Mouse (Mus musculus): Measurements from ENCODE around the gene Psmb9. TPM values are rescaled to one million over a fixed set of nuclear protein-coding genes. Genes with fewer than 3 reads are reported as not detected.
"Not testable (repeated sequence)": the region's sequence is repeated elsewhere in the genome, so short reads cannot be mapped to it uniquely, and the experiment has no call there.

The Psmb9 gene
- total and polyA plus RNA-seq, 3 experiments = 12.1 to 45.1 (median 20.6) TPM

DNA sequence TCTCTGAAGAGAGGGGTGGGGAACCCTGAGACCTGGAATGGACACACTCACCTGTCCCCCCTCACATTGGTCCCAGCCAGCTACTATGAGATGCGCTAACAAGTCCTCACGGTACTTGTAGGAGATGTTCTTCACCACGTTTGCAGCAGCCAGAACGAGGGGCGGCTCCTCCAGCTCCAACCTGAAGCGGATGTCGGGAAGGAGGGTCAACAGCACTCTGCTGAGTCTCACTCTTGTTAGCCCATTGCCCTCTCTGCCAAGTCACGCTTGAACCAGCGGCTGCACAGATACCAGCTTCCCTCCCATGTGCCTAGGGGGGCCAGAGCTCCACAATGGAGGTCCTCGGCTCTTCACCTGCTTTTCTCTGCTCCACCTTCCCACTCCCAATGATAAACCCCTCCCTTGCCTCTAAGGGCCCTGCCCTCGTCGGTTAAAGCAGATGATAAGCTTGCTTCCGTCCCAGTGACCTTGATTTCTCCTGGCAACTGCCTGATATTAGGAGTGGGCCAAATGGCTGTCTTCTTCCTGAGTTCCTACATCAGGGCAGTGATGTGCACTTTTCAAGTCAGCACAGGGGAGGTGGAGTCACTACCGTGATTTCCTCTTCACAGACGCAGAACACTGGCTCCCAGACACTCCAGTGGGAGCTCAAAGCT lies 3.9 kb downstream of the Psmb9 start:
- no peak for DNase-seq

DNA sequence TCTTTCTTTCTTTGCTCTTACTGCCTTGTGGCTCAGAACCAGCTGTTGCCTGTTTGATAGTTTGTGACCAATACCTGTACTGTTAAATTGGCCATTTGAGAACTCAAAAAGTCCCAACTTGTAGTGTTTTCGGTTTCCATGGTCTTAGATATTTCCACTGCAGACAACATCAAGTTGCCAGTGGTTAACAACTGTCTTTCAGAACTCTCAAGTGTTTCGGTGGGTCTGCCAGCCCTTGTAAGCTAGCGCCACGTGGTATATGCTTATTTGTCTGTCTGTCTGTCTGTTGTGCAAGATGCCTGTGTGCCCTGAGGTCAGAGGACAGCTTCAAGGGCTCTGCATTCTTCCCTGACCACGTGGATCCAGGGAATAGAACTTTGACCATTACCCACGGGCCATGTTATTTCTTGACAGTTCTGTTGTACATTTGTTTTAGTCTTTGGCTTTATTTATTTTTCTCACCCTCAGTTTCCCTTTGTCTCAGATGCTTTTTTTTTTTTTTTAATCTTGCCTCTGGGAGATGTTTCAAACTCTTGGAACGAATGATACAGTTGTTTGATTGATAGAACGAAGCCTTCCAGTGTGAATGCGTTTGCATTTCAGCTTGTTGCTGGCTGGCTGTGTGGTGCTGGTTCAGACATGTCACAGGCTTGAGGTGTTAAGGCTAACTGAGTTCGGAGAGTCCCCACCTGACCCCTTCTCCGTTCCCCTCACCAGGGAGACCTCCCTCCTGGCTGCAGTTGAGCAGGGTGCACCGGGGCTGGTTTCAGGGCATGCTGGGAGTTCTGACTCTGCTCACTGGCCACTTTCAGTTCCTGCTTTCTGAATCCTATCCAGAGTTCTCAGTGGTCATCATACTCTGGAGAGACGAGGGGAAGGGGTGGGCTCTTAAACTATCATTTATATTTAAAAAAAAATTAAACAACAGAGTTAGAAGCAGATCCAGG lies 7.4 kb downstream of the Psmb9 start:
- DNase-seq = no peak

DNA sequence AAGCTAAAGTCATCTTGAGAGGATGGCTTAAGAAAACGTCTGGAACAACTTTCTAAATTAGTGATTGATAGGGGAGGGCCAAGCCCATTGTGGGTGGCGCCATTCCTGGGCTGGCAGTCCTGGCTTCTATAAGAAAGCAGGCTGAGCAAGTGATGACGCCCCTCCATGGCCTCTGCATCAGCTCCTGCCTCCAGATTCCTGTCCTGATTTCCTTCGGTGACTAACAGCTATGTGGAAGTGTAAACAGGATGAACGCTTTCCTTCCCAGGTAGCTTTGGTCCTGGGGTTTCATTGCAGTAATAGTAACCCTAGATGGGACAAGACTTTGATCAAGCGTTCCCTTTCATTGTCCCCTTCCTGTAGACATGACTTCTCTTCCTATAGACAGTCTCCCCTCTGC lies 8.5 kb downstream of the Psmb9 start:
- no peak for DNase-seq

DNA sequence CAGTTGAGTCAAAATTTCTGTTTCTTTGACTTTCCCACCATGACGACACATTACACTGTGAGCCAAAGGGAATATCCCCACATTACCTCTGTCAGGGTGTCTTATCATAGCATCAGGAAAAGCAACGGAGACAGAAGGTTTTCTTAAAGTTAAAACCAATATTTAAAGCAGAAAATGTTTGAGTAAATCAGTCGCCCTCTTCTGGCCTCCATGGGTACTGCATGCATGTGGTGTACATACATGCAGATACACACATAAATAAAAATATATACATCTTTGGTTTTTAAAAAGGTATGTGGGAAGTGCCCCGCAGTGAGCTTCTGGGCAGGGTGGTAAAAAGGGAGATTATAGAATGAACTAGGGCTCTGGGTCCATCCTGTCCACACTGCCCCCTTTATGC lies 10.4 kb downstream of the Psmb9 start:
- DNase-seq = no peak

DNA sequence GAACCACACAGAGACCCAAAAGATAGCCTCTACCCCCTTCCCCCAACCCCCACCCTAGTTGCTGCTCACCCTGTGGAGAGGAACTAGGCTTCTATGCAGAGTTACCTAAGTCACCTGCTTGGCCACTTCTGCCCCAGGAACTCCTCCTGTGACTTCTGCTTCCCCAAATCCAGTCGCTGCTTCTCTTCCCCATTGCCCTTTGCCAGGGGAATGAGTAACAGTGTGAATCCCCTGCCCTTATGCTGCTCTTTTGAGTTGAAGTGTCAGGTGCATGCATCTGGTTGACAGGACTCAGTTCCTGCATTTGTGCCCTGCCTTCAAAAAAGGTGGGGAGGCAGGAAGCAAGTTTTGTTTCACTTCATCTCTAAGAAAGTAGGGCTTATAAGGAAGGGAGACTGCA lies 13.5 kb downstream of the Psmb9 start:
- DNase-seq = no peak

DNA sequence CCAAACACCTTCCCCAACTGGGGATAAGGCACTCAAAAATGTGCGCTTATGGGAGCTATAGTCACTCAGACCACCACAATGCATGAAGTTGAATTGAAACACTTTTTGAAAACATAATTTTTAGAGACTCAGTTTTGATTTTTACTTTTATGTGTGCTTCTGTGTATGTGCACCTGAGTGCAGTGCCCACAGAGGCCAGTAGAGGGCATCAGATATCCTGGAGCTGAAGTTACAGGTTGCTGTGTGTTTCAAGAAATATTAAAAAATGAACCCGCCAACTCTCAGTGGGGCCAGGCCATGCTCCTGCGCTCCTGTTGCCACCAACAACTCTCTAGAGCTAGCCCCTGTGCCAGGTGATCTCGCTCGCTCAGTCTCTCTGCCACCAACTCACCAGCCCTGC lies 15.0 kb downstream of the Psmb9 start:
- no peak for DNase-seq

DNA sequence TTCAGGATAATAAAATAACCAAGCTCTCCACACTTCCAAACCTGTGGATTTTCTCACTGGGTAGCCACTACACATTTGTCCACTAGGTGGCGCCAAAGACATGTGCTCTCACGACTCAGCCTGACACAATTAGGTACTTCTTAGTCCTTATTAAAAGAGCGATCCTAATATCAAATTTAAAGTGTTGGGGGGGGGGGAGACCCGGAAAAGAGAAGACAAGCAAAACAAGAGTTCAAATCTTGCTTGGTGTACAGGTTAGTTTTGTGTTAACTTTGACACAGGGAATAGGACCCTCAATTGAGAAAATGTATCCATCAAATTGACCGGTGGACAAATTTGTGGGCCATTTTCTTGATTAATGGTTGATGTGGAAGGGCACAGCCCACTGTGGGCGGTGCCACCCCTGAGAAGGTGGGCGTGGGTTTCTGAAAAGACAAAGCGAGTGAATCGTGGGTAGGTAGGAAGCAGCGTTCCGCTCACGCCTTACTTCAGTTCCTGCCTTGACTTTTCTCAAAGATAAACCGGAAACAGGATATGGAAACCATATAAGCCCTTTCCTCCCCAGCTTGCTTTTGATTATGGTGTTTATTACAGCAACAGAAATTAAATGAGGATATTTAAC lies 16.6 kb downstream of the Psmb9 start:
- peak; percentile 76 for DNase-seq

DNA sequence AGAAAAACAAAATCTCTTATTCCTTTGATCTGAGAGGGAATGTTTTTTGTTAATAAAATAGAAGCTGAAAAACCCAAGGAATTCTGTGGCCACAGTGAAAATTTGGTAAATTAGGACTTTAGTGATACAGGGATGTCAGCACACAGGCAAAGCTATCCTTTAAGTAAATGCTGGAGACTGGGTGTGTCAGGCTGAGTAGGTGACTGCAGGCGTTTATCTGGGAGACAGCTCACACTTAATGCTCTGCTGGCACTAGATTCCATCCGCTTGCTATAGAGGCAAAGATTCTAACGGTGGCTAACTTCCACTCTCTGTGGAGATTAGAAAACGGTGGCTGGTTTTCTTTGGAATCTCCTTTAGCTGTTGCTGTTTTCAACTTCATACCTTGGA lies 17.1 kb downstream of the Psmb9 start:
- DNase-seq = no peak

DNA sequence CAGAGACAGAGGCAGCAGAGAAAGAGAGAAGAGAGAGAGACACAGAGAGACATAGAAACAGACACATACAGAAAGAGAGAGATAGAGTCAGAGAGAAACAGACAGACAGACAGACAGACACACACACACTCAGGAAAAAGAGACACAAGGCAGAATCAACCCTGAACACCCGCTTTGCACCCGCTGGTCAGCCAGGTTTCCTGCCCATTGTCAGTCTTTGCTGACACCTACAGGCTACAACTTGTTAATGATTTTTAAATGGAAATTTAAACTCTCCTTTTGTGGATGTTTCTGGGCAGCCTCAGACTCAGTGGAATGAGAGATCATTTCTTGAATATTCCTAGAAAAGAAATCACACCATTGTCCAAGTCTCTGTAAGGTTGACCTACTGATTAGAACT lies 18.3 kb downstream of the Psmb9 start:
- DNase-seq = peak; percentile 36

DNA sequence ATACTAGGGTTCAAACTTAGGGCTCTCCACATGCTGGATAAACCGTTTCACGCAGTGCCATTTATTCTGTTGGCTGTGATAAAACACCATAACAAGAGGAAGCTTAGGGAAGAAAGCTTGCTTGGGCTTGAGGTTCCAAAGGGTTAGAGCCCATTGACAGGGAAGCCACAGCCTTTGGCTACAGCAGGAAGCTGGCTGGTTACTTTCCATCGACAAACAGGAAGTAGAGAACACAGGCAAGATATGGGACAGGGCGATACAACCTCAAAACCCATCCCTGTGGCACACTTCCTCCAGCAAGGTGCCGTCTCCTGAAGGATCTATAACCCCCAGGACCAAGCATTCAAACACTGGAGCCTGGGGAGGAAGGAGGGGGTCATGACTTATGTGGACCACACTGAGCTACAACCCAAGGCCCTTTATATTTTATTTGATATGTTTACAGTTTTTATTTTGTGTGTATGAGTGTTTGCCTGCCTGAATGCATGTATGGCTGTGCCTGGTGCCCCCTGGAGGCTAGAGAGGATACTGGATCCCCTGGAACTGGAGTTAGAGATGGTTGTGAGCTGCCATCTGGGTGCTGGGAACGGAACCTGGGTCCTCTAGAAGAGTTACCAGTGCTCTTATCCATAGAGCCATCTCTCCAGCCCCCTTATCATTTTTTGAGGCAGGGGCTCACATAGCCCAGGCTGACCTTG lies 22.4 kb downstream of the Psmb9 start:
- DNase-seq = no peak

DNA sequence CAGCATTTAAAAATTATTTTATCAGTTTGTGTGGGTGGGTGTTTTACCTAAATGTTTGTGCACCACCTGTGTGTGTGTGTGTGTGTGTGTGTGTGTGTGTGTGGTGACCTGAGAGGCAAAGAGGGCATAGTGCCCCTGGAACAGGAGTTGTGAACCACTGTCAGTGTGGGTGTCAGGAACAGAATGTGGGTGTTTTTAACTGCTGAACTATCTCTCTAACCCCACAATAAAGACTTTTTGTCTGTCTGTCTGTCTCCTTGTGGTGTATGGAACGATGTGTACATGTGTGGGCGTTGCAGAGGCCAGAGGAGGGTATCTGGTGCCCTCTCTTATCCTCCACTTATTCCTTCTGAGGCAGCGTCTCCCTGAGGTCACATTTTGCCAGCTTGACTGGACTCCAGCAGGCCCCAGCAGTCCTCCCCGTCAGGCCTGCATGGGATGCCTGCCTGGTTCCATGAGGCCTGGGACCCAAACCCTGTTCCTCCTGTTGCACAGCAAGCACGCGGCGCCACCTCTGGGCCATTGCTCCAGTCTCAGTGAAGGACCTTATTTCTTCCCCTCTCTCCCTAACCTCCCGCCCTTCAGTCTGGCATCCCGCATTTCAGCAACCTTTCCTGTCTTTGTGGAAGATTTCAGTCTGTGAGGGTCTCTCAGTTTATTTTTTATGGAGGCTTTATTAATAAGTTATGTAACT lies 23.2 kb downstream of the Psmb9 start:
- no peak for DNase-seq

DNA sequence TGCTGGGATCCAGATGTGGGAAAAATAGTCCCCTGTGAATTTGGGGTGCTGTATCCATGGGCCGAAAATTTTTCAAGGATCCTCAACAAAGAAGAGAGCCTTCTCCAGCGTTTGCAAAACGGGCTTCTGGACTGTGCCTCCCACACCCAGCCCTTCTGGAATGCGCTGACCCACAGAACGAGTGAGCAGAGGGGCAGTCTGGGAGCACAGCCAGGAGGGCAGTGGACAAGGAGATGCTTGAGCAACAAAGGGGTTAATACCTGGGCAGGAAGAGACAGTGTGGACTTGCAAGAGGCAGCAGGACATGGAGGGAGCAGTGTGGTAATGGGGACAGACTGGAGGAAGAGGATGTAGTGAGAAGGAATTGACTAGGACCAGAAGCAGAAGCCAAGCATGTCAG lies 32.0 kb downstream of the Psmb9 start:
- no peak for DNase-seq

DNA sequence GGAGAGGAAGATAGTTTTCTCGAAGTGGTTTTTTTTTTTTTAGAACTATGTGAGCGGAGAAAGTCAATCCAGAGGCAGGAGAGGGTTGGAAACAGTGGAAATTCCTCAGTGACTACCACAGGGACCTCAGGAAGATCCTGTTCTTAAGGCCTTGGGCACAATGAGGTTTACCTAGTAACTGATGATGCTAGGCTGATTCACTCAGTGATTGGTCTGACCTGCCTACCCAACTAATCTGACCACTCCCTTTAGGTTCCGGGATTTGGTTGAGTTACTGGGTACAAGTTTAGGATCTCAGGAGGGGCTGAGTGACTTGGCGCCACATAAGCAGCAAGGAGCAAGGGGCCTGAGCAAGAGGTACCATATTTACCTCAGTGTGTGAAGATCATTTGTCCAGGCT lies 34.6 kb downstream of the Psmb9 start, which contains the start of gene H2-DMb1:
H2-DMb1 (plus strand) TSS at position 150 of the 400 bp plus-strand sequence.
- DNase-seq = peak; percentile 52

DNA sequence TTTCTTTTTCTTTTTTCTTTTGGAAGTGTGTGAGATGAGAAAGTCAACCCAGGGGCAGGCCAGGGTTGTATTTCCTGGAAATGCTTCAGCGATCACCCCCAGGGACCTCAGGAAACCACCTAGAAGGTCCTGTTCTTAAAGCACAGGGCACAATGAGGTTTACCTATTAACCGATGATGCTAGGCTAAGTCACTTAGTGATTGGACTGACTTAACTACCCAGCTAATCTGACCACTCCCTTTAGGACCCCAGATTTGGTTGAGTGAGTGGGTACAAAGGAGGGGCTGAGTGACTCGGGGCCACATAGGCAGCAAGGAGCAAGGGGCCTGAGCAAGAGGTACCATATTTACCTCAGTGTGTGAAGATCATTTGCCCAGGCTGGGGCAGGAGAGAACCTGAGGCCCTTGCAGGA lies 42.6 kb downstream of the Psmb9 start:
- DNase-seq = no peak

DNA sequence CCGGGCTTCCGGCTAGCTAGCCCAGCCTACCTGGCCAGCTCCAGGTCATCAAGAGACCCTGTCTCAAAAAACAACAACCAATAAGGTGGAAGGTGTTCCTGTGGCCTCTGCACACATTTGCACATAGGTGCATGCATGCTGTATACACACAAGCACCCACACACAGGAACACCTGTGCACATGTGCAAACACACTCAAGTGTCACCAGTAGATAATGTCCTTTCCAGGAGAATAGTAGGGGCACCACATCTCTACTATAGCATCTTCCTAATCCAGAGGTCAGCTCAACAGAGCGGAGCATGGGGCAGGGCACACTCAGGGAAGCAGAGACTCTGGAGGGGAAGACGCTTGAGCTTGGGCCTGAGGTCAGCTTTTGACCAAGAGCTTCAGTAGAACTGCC lies 43.3 kb downstream of the Psmb9 start:
- DNase-seq = not testable (repeated sequence)

DNA sequence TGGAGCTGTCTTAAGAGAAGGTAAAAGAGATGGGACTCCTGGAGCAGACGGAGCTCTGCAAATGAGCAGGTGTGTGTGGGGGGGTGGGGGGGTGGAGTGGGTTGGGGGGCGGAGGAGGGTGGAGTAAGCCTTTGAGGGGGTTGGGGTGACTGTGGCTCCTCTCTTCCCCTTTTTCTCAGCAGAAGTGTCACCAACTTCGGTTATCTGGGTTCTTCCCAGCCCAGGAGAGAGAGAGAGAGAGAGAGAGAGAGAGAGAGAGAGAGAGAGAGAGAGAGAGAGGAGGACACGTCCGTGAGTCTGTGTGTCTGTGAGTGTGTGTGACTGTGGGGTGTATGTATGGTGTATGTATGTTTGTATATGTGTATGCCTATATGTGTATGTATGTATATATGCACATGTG lies 44.1 kb downstream of the Psmb9 start:
- no peak for DNase-seq

DNA sequence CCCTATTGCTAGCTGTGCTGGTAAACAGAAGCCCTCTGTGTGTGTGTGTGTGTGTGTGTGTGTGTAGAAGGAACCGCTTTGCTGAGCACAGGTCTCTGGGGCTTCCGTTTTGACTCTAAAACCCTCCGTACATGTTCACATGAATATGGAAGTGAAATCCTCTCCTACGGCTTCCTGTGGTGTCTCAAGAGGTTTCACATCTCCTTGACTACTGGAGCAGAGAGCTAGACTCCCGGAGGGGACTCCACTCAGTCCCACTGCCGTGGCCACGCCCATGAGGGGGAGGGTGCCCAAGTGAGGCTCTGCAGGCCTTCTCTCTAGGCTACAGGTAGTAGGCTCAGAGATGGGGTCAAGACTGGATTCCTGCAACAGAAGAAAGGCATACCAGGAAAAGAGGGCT lies 44.5 kb downstream of the Psmb9 start, which contains the start of gene H2-DMb2:
H2-DMb2 (plus strand) TSS at position 275 of the 400 bp plus-strand sequence.
- no peak for DNase-seq

DNA sequence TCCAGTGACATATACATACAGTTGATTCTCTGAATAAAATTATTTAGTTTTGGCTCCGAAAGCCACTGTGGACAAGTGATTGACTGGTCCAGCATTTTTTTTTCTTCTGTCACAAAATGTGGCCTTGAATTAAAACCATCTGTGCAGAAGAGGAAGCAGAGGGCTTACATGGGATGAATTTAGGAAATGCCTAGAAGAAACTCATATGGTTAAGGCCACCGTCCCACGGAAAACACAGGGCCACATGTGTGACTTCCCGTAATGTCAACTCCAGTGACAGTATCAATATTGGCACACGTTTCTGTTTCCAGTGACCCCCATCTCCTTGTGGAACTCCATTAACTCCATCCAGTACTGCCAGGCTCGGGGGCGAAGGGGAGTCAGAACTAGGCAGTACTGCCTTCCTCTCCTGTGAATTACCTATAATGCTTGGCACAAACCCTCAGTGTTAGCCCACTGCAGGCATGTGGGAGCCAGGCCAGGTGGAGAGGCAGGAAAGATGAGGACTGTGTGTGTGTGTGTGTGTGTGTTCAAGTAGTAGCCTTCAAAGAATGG lies 45.0 kb downstream of the Psmb9 start:
- DNase-seq = no peak

DNA sequence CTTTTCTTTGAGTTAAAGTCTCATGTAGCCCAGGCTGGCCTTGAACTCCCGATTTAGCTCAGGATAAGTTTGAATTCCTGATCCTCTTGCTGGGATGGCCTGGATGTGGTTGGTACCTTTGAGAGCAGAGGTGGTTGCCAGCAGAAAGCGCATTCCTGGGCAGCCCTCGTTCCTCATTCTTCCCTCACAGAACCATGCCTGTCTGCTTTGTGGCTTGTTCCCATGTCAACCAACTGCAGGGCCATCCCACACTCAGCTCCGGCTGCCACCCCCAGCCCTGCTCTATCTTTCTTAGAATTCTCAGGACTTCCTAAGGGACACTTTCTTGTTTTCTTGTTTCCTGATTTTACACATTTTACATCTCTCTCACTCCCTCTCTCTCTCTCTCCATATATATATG lies 46.1 kb downstream of the Psmb9 start:
- DNase-seq = no peak

DNA sequence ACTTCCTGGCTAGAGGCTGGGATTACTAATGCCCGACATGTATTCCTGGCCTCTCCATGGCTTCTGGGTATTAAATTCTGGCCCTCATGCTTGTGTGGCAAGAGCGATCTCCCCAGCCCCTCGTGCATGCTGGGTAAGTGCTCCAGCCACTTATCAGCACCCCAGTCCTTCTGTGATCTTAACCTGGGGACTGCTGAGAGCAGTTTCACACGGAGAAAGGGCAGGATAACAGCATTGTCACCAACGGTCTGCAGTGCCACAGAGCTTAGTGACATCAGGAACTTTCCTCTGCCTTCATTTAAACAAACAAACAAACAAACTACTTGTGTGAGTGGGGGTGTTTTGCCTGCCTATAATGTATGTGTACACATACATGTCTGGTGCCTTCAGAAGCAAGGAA lies 47.3 kb downstream of the Psmb9 start:
- DNase-seq = no peak

DNA sequence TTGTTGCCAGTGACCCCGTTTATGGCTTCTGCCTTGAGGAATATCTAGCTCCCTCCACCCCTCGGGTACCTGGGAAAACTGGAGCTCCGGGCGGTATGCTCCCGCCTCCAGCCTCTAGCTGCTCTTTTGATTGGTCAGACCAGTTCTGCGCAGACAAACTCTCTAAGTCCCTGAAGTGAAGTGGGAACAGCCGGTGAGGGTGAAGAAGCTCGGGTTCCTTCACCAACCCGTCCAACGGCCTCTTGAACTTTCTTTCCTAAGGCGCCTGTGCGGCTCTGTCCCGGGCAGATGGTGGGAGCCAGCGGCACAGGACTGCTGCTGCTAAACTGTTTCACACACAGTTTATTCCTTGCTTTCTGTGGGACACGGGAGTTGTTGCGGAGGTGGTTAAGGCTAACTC lies 48.1 kb downstream of the Psmb9 start:
- peak; percentile 45 for DNase-seq
